Mouse (Mus musculus) hindbrain, embryonic 14.5 days (tissue): ENCODE data around the gene Kcp. TPM values are rescaled to one million over a fixed set of nuclear protein-coding genes. Genes with fewer than 3 reads are reported as not detected.
A peak's percentile ranks its signal among the peaks of the same experiment; 100 is the strongest.

Experiments
- ATAC-seq: fragments of 200-750 bp; cut with Nextera tagmentation; 2 replicates; pipeline ENCODE4 v1.8.0; 2017; ENCODE audit warnings: moderate number of reproducible peaks, mild to moderate bottlenecking, moderate TSS enrichment, moderate library complexity; ENCODE audit not compliant: low FRiP score
- DNase-seq: peaks from one replicate; pipeline ENCODE4 v3.0.0-alpha.2; 2015; ENCODE audit warnings: low spot score
- H3K27ac ChIP-seq: fragments of 300-500 bp; sonication (generic); 2 replicates; pipeline ENCODE4 v1.5.1; 2014; ENCODE audit warnings: mild to moderate bottlenecking, moderate library complexity
- H3K27me3 ChIP-seq: fragments of 300-500 bp; sonication (generic); 2 replicates; pipeline ENCODE4 v1.6.1; 2014; ENCODE audit warnings: mild to moderate bottlenecking, low read length, mixed read lengths; ENCODE audit not compliant: control insufficient read depth, insufficient read depth
- H3K36me3 ChIP-seq: fragments of 300-500 bp; sonication (generic); replicated peaks from 2 replicates; pipeline ENCODE4 v1.6.1; 2014; ENCODE audit not compliant: control insufficient read depth, insufficient read depth
- H3K4me1 ChIP-seq: fragments of 300-500 bp; sonication (generic); replicated peaks from 2 replicates; pipeline ENCODE4 v1.6.1; 2014; ENCODE audit warnings: antibody characterized with exemption, low read length, mixed read lengths; ENCODE audit not compliant: control insufficient read depth, insufficient read depth
- H3K4me2 ChIP-seq: fragments of 300-500 bp; sonication (generic); replicated peaks from 2 replicates; pipeline ENCODE4 v1.6.1; 2014; ENCODE audit warnings: mild to moderate bottlenecking, moderate library complexity
- H3K4me3 ChIP-seq: fragments of 300-500 bp; sonication (generic); replicated peaks from 2 replicates; pipeline ENCODE4 v1.5.1; 2014; ENCODE audit warnings: mild to moderate bottlenecking, low read length
- H3K9ac ChIP-seq: fragments of 300-500 bp; sonication (generic); 2 replicates; pipeline ENCODE4 v1.6.1; 2014
- H3K9me3 ChIP-seq: fragments of 300-500 bp; sonication (generic); 2 replicates; pipeline ENCODE4 v1.6.1; 2016; ENCODE audit warnings: low read length; ENCODE audit not compliant: control insufficient read depth
- WGBS: fragments of 180-500 bp; shearing (Covaris S2); extraction: QIAGEN DNeasy Blood & Tissue Kit; methylation state at CpG from one replicate; pipeline ENCODE4 v1.1.7; 2014; 5-methylcytosine and 5-hydroxymethylcytosine counted together
- polyA plus RNA-seq: library from polyadenylated mRNA; unstranded; fragments of >200 nt; fragmentation: Nextera tagmentation; extraction: Ambion mirVana; gene quantifications from 2 replicates; pipeline ENCODE4 v1.2.1, GENCODE M21; 2014

Gene Kcp
- polyA plus RNA-seq, 1 experiment from 2014 or later = 19.9 TPM

DNA sequence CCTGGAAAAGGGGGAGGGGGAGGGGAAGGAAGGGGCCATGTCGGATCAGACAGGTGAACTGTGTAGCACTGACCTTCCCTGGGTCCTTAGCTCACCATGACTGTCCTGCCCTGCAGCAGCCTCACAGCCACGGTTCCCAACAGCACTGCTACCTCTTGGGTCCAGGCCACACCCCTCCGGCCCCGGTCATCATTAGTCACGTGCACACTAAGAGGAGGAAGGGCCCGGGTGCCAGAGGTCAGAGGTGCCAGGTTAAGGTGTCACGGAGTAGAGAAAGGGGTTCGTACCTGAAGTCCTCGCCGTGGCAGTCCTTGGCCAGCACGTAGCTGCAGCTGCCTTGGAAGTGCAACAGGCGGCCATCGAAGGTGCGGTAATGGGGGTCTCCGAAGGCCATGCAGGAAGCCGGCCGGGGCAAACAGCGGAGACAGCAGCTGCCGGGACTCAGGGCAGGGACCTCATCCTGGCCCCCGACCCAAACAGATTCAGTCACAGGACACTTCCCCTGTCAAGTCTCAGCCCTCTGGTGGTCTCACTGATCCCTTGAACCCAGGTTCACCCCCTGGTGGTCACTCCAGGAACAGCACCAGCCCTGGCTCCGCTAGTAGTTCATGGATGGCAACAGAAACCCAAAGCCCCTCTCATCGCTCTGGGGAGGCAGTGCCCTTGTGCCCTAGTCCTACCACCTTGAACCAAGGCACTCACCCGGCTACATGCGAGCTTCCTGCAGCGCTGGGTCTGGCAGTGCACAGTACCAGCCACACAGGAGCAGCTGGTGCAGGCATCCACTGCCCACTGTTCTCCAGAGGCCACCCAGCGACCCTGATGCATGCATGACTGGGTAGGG lies 22.8 kb downstream of the Kcp start:
- Histone ChIP-seq H3K27me3 (peaks cover 5% of the 10 kb centered on the region; the same call in 1 of the 2 replicates), H3K36me3 (no peaks in the 10 kb centered on the region), H3K4me1 (0 out of 2 replicates have a peak, but pooled peaks cover 7% of the 10 kb centered on the region), H3K4me3 (0 out of 2 replicates have a peak overlapping the region, but pooled peaks have one; percentile 15), H3K27ac (no peak overlapping the region), H3K4me2 (peak overlapping the region; percentile 52), H3K9me3 (no peaks in the 10 kb centered on the region), H3K9ac (peak overlapping the region; percentile 20; the same call in 1 of the 2 replicates)
- DNase-seq (peak; percentile 81), ATAC-seq (peak; percentile 51; the same call in 1 of the 2 replicates)
- WGBS = 9% methylated on average over 26 of the region's 26 CpGs

DNA sequence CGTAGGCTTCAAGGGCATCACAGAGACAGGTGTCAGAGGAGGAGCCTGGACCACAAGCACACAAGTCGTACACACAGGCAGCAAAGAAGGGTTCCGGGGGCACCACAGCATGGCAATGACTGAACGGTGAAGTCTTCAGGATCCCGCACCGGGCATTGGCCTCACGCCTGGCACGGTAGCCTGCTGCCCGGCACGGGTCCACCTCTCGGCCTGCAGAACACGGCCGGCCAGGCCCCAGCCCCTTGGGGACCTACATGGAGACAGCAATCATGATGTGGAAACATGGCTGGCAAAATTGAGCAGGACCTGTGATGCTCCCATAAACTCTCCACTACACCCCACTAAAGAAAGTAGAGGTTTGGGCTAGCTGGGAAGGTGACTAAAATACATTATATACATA lies 25.1 kb downstream of the Kcp start:
- 94% methylated on average over 13 of the region's 13 CpGs for WGBS
- no peaks in the 10 kb centered on the region for H3K36me3 ChIP-seq
- H3K4me2 ChIP-seq = no peak overlapping the region
- no peak for ATAC-seq
- DNase-seq = no peak
- H3K27me3 ChIP-seq = peaks cover 5% of the 10 kb centered on the region; the same call in 1 of the 2 replicates
- no peak overlapping the region for H3K9ac ChIP-seq
- H3K4me3 ChIP-seq = no peak overlapping the region
- H3K27ac ChIP-seq = no peak overlapping the region
- H3K9me3 ChIP-seq = no peaks in the 10 kb centered on the region
- 0 out of 2 replicates have a peak, but pooled peaks cover 7% of the 10 kb centered on the region for H3K4me1 ChIP-seq

DNA sequence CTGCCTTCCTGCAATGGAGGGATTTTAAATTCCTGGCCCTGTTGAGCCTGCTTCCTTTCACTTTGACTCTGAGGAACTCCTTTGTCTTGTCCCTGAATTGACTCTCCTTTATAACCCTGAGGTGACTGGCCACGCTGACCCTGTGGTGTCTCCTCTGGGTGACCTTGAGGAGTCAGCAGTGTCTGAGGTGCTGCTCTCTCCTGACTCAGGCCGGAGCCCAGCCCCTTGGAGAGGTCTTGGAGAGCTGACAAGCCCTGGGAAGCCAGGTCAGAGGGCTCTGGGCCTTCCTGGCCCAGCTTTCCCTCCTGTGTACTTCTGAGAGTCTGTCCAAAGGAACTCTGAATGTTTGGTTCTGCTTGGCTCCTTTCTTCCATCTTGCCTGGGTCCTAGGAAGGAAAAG lies 33.0 kb downstream of the Kcp start:
- Histone ChIP-seq H3K9ac (no peak overlapping the region), H3K4me1 (no peaks in the 10 kb centered on the region), H3K4me3 (no peak overlapping the region), H3K36me3 (peaks cover 18% of the 10 kb centered on the region), H3K4me2 (no peak overlapping the region), H3K9me3 (no peaks in the 10 kb centered on the region), H3K27ac (no peak overlapping the region), H3K27me3 (0 out of 2 replicates have a peak, but pooled peaks cover 9% of the 10 kb centered on the region)
- no peak for DNase-seq
- 55% methylated on average over 2 of the region's 2 CpGs for WGBS
- ATAC-seq = no peak

DNA sequence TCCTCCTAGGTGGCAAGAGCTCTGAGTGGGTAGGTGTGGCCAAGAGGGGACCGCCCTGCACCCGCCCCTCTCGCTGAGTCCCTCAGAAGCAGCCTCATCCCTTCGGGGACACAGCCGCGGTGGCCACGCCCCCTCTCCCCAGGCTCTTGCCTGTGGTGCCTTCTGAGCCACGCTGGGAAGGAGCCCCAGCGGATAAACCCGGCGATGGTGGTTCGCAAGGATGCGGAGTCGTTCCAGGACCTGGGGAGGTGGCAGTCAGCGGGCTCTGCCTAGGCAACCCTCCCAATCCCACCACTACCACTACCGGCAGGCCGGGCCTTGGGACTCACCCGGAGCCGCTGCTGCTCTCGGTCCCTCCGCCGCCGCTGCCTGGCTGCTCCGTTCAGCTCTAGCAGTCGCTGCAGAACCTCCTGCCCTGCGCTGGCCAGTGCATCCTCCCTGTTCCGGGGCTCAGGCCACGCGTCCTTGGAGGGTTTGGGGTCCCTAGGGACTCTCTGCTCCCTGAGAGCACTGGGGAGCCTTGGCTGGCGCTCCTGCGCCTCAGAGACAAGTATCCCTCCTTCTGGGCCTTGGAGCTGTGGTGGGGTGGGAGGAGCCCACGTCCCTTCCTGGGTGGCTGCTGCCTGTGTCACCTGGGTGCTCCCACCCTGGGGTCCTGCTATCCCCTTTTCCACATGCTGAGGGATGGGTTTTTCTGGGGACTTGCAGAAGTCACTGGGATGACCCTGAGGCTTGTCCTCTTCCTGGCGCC lies 33.6 kb downstream of the Kcp start:
- peak; percentile 79 for ATAC-seq
- peaks cover 20% of the 10 kb centered on the region for H3K36me3 ChIP-seq
- H3K4me1 ChIP-seq = 0 out of 2 replicates have a peak, but pooled peaks cover 3% of the 10 kb centered on the region
- peak overlapping the region; percentile 51 for H3K4me2 ChIP-seq
- peak overlapping the region; percentile 31; the same call in 1 of the 2 replicates for H3K9ac ChIP-seq
- 3% methylated on average over 33 of the region's 33 CpGs for WGBS
- no peak overlapping the region for H3K27ac ChIP-seq
- 0 out of 2 replicates have a peak, but pooled peaks cover 9% of the 10 kb centered on the region for H3K27me3 ChIP-seq
- peak; percentile 44 for DNase-seq
- H3K4me3 ChIP-seq = peak overlapping the region; percentile 24
- H3K9me3 ChIP-seq = no peaks in the 10 kb centered on the region

DNA sequence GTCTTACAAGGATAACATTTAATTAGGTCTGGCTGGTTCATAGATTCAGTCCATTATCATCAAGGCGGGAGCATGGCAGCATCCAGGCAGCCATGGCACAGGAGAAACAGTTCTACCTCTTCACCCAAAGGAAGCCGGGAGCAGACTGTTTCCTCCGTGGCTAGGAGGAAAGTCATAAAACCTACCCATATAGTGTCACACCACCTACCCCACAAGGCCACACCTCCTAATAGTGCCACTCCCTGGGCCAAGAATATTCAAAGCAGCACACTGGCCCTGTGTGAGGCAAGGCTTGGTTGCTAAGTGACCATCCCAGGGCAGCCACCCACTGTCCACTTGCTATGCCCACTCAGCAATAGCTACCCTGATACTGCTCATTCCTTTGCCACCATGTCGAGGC lies 36.6 kb downstream of the Kcp start, which contains the start of gene Atp6v1fnb:
Gene Atp6v1fnb, plus strand, starts transcription at position 301 of the 400 bp plus-strand sequence.
- H3K4me3 ChIP-seq = no peak within 1 kb of the TSS
- H3K4me2 ChIP-seq = no peak within 1 kb of the TSS
- peaks cover 20% of the 10 kb centered on the region for H3K36me3 ChIP-seq
- no peak within 1 kb of the TSS for H3K9ac ChIP-seq
- WGBS = 96% methylated on average over 4 of the region's 4 CpGs
- no peak for ATAC-seq
- no peaks in the 10 kb centered on the region for H3K9me3 ChIP-seq
- no peak for DNase-seq
- H3K27ac ChIP-seq = no peak within 1 kb of the TSS
- peaks cover 11% of the 10 kb centered on the region for H3K4me1 ChIP-seq
- 0 out of 2 replicates have a peak, but pooled peaks cover 9% of the 10 kb centered on the region for H3K27me3 ChIP-seq

DNA sequence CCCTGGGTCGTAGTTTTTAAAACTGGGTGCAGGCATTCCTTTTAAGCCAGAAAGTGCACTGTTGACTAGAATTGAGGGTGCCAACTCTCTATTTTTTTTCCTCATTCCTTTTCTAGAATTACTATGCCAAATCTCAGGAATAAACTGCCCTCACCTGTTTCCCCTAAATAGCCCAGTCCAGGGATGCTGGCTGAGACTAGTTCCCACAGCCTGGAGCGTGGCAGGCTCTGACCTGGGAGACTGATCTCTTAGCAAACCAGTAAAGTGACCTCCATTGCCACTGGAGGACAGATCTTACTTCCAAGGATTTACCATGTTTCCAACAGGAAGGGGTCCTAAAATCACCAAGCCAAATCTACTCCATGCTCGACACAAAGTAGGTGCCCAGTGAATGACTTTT lies 38.9 kb downstream of the Kcp start:
- Histone ChIP-seq H3K36me3 (peaks cover 20% of the 10 kb centered on the region), H3K4me2 (peak overlapping the region; percentile 76), H3K27me3 (no peaks in the 10 kb centered on the region), H3K27ac (no peak overlapping the region), H3K9me3 (no peaks in the 10 kb centered on the region), H3K4me1 (peaks cover 11% of the 10 kb centered on the region), H3K4me3 (peak overlapping the region; percentile 76), H3K9ac (peak overlapping the region; percentile 76; the same call in 1 of the 2 replicates)
- DNase-seq (no peak), ATAC-seq (no peak)
- 95% methylated on average over 3 of the region's 3 CpGs for WGBS

DNA sequence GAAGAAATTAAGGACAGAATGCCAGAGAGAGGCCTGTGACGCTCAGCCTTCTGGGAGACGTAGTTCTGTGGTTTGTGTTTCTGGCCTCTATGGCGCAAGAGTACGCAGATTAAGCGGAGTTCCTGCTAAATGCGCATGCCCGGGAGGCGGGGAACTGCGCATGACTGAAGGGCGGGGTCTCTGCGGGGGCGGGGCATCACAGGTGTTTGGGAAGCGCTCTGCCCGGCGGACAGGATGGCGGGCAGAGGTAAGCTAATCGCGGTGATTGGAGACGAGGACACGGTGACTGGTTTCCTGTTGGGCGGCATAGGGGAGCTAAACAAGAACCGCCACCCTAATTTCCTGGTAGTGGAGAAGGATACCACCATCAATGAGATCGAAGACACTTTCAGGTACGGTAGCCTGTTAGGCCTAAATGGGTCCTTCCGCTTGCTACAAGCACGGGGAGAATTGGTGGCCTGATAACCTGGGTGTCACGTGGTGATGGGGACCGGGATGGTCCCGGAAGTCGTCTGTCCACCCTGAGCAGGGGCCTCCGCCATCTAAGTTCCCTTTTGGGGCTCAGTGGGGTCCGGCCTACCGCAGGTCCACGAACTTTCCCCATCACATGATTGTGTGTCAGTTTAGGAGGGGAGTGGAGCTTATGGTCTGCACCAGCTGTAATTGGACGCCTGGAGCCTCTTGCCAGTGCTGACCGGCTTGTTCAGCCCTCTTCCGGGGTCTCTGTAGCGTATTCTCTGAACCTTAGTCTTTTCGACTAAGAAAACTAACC lies 40.0 kb downstream of the Kcp start, which contains the start of gene Atp6v1f:
Gene Atp6v1f, plus strand, starts transcription at position 136 of the 772 bp plus-strand sequence.
- under 1% methylated on average over 39 of the region's 39 CpGs for WGBS
- ATAC-seq = peak; percentile 93

DNA sequence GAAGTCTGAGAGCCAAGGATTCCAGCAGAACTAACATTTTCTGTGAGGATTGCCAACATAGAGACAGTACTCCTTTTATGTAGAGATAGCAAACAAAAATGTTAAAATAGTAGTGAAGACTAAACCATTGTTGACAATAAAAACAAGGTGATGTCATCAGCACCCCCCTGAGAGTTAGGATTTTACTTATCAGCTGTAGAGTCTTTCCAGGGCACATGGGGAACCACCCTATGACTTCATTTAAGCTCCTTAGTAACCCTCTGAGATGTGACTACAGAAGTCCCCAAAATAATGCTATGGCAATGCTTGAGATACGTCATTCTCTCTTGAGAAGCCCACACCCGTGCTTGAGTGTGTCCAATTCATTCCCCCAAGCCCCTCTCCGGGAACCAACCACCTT lies 44.4 kb downstream of the Kcp start:
- no peak for DNase-seq
- 90% methylated on average over 3 of the region's 3 CpGs for WGBS

More for the DNA sequence above, 40.0 kb downstream of the Kcp start, which contains the start of gene Atp6v1f:
- DNase-seq = peak; percentile 97
- Histone ChIP-seq H3K4me2 (peak within 1 kb of the TSS; percentile 76), H3K9me3 (no peaks in the 10 kb centered on the region), H3K27ac (peak within 1 kb of the TSS; percentile 79), H3K36me3 (peaks cover 20% of the 10 kb centered on the region), H3K4me1 (peaks cover 11% of the 10 kb centered on the region), H3K27me3 (no peaks in the 10 kb centered on the region), H3K9ac (peak within 1 kb of the TSS; percentile 76), H3K4me3 (peak within 1 kb of the TSS; percentile 76)

More for the DNA sequence above, 44.4 kb downstream of the Kcp start:
- H3K4me1 ChIP-seq = peaks cover 1% of the 10 kb centered on the region
- H3K27ac ChIP-seq = no peak overlapping the region
- no peaks in the 10 kb centered on the region for H3K36me3 ChIP-seq
- H3K4me2 ChIP-seq = no peak overlapping the region
- H3K4me3 ChIP-seq = no peak overlapping the region
- no peak overlapping the region for H3K9ac ChIP-seq
- ATAC-seq = no peak
- no peaks in the 10 kb centered on the region for H3K27me3 ChIP-seq
- no peaks in the 10 kb centered on the region for H3K9me3 ChIP-seq
